In the genomic region with DNA sequence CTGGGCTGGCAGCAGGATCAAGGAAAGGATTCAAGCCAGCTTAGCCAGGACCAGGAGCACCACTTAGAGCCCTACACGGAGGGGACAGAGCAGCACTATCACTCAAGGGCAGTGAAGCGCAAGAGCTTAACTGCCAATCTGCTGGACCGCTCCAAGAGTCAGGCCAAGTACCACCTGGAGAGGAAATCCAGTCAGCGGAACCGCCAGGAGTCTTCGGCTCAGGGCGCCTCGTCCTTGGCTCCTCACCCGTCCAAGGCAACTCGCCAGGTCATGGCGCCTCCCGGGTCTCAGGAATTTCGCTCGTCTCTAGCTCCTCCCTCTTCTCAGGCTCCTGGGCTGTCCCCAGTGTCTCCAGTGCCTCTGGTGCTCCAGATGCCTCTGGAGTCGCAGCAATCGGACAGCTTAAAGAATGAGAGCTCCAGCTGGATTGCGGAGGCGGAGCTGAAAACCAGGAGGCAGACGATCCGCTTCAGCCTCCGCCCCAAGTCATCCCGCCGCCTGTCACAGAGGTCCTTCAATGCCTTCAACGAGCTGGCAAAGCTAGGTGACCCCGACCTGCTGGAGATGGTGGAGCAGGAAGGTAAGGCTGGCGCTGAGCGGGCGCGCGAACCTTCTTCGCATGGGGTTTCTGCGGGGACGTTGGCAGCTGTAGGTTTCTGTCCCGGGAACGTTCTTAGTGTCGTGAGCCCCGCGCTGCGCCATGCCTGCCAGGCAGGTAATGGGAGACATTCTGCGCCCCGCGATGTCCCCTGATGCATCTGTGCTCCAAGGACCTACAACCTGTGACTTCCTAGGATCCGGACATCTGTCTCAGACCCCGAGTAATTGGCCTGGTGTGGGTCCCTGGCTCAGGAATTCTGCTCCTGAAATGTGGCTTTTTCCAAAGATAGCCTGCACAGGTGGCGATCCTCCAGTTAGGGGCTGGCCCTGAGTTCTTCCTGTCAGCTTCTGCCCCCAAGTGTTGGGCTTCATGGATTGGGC, we compare ENCODE assay signal across 8 mouse cellular contexts. TPM values are rescaled to one million over a fixed set of nuclear protein-coding genes. Genes with fewer than 3 reads are reported as not detected.
DNase-seq lines count a peak whose midpoint lies in the region; ATAC-seq and TF ChIP-seq lines count a peak whose summit lies in the region.
"Had no signal": no experiment of that assay in that cellular context is flagged by ENCODE, and none has a peak within 500 bp of the region (broad histone marks: within the 10 kb centered on the region; RNA-seq: fewer than 3 reads in every experiment).

A gene (plus strand): TSS at position 359 of the 981 bp plus-strand sequence.

- 3% methylated on average over 45 of the region's 45 CpGs for WGBS in forebrain, embryonic 14.5 days
- WGBS in liver, embryonic 14.5 days (ENCODE audit: insufficient replicate concordance), result 4% methylated on average over 45 of the region's 45 CpGs
- 3% methylated on average over 45 of the region's 45 CpGs for whole genome bisulfite sequencing in olfactory bulb, adult 2 months

- no peaks in the 10 kb centered on the region for H3K36me3 ChIP-seq in forebrain, embryonic 14.5 days (ENCODE audit: control insufficient read depth, insufficient read depth, low read length)
- H3K36me3 ChIP-seq in liver, embryonic 14.5 days (replicated peaks; ENCODE audit: control insufficient read depth, insufficient read depth, low read depth), result no peaks in the 10 kb centered on the region

- peak; percentile 82 for DNase-seq in cerebellum, adult 8-10 months
- peak; percentile 58 for DNase-seq in forebrain, embryonic 14.5 days (ENCODE audit: low spot score)
- DNase-seq in heart, postnatal 10 days, result peak; percentile 17 to 32
- peak; percentile 23 for DNase-seq in layer of hippocampus, adult 11-12 months (ENCODE audit: low spot score)
- DNase-seq in liver, embryonic 14.5 days (ENCODE audit: low read depth in 3 of 3, low spot score in 3 of 3), result no peak

- H3K9ac ChIP-seq in forebrain, embryonic 14.5 days (ENCODE audit: low read length), result peak within 1 kb of the TSS; percentile 52
- no peak within 1 kb of the TSS for H3K9ac ChIP-seq in liver, embryonic 14.5 days (replicated peaks)

- H3K9me3 ChIP-seq in forebrain, embryonic 14.5 days (replicated peaks; ENCODE audit: control insufficient read depth, low read length), result no peaks in the 10 kb centered on the region
- no peaks in the 10 kb centered on the region for H3K9me3 ChIP-seq in liver, embryonic 14.5 days (ENCODE audit: control insufficient read depth, low read length)

- TF ChIP-seq POLR2A in olfactory bulb, adult 2 months (IDR thresholded peaks at IDR 0.05; ENCODE audit: insufficient read depth, low read depth, low read length), result no peak

- peak; percentile 80 for ATAC-seq in forebrain, embryonic 14.5 days
- ATAC-seq in liver, embryonic 14.5 days (ENCODE audit: insufficient read depth), result no peak
- ATAC-seq in granulocyte monocyte progenitor cell, adult 5-6 weeks (replicated peaks; ENCODE audit: poor library complexity, severe bottlenecking), result no peak

- H3K4me1 ChIP-seq in forebrain, embryonic 14.5 days (ENCODE audit: control insufficient read depth, insufficient read depth, low read length), result no peaks in the 10 kb centered on the region
- H3K4me1 ChIP-seq in liver, embryonic 14.5 days (replicated peaks; ENCODE audit: control insufficient read depth in 2 of 2, insufficient read depth in 2 of 2, low read length in 1 of 2), result no peaks in the 10 kb centered on the region
- peaks cover 10% of the 10 kb centered on the region for H3K4me1 ChIP-seq in olfactory bulb, adult 2 months (ENCODE audit: control insufficient read depth, insufficient read depth, low read length)

- peak within 1 kb of the TSS; percentile 44 for H3K4me3 ChIP-seq in forebrain, embryonic 14.5 days (ENCODE audit: low read depth, low read length)
- H3K4me3 ChIP-seq in liver, embryonic 14.5 days (ENCODE audit: insufficient read depth in 1 of 2, low read depth in 2 of 2, low read length in 2 of 2), result no peak within 1 kb of the TSS; a peak in 1 of 4 replicates
- peak within 1 kb of the TSS; percentile 49 for H3K4me3 ChIP-seq in olfactory bulb, adult 2 months (ENCODE audit: insufficient read depth, low read depth, low read length)
- H3K4me3 ChIP-seq: erythroblast, embryonic 14.5 days had no signal

- TF ChIP-seq CTCF in liver, embryonic 14.5 days (IDR thresholded peaks at IDR 0.05; ENCODE audit: low read depth), result no peak
- TF ChIP-seq CTCF in olfactory bulb, adult 2 months (IDR thresholded peaks at IDR 0.05; ENCODE audit: insufficient read depth, low read depth, low read length), result no peak

- intact Hi-C loops in heart, postnatal 10 days (cut with DNase I), result no loop called here

- no peak within 1 kb of the TSS for H3K27ac ChIP-seq in forebrain, embryonic 14.5 days (ENCODE audit: low read depth, low read length)
- no peak within 1 kb of the TSS for H3K27ac ChIP-seq in liver, embryonic 14.5 days
- H3K27ac ChIP-seq in olfactory bulb, adult 2 months (ENCODE audit: insufficient read depth, low read depth, low read length), result no peak within 1 kb of the TSS

- H3K27me3 ChIP-seq in forebrain, embryonic 14.5 days (replicated peaks; ENCODE audit: control insufficient read depth, insufficient read depth, low read length), result peaks cover 6% of the 10 kb centered on the region; the same call in 1 of the 2 replicates
- H3K27me3 ChIP-seq in liver, embryonic 14.5 days (ENCODE audit: control insufficient read depth, insufficient read depth, low read length), result no peaks in the 10 kb centered on the region

- no peak for TF ChIP-seq EP300 in liver, embryonic 14.5 days (IDR thresholded peaks at IDR 0.05; ENCODE audit: low read depth)

- H3K4me2 ChIP-seq in forebrain, embryonic 14.5 days (ENCODE audit: low read length), result peak within 1 kb of the TSS; percentile 89
- peak within 1 kb of the TSS; percentile 20 for H3K4me2 ChIP-seq in liver, embryonic 14.5 days (ENCODE audit: low read depth)

RNA-seq across cellular contexts. Expression of the gene that starts here (rescaled TPM):
- 0.21 and 0.28 TPM in 2 replicates for polyA plus RNA-seq in forebrain, embryonic 14.5 days (2014; fragmentation: Nextera tagmentation; extraction: Ambion mirVana)
- total RNA-seq in heart, postnatal 10 days (2021), result under 1 TPM; 0.05 to 0.12 TPM
- polyA plus RNA-seq in liver, embryonic 14.5 days (2012; rRNA removed), result not detected in 2 replicates
- polyA plus RNA-seq in liver, embryonic 14.5 days (2014; fragmentation: Nextera tagmentation; extraction: Ambion mirVana), result not detected in 2 replicates
- polyA plus RNA-seq in olfactory bulb, adult 2 months (2012; ENCODE audit: insufficient read depth, insufficient read length, low replicate concordance, missing spikeins), result not detected in 2 replicates
- not detected in 2 replicates for total RNA-seq in granulocyte monocyte progenitor cell, adult 5-6 weeks (2014; fragmentation: Nextera tagmentation)
- total RNA-seq in granulocyte monocyte progenitor cell, adult 5-6 weeks (2017), result not detected in 2 replicates
- polyA plus RNA-seq: erythroblast, embryonic 14.5 days had no signal

Comparison
In these comparisons a context has a peak if more than half of its experiments do, and no peak if none do; other contexts are left out.
1. Peak in DNase-seq, ATAC-seq, H3K4me3 ChIP-seq, H3K9ac ChIP-seq and H3K4me2 ChIP-seq in forebrain, embryonic 14.5 days; RNA of the gene not detected or under 1 TPM.
2. Peak in DNase-seq in heart, postnatal 10 days; RNA of the gene not detected or under 1 TPM.
3. DNase-seq: peak in cerebellum, adult 8-10 months (single experiment) and layer of hippocampus, adult 11-12 months (single experiment); none in liver, embryonic 14.5 days (0 of 3).